Mouse (Mus musculus): Measurements from ENCODE around the gene Hmces. TPM values are rescaled to one million over a fixed set of nuclear protein-coding genes. Genes with fewer than 3 reads are reported as not detected.

Gene Hmces
- polyA plus RNA-seq, 1 experiment from 2014 or later, result 54.7 TPM

GRCm38 (mm10) chr6:87898028-87898427, 15.7 kb upstream of the Hmces start:
- no peaks in the 10 kb centered on the region for H3K4me1 ChIP-seq (replicated peaks; ENCODE audit: control insufficient read depth, insufficient read depth, low read length)
- no peak overlapping the region for H3K27ac ChIP-seq (ENCODE audit: low read length)
- H3K9ac ChIP-seq (ENCODE audit: low read length), result no peak overlapping the region
- ATAC-seq (ENCODE audit: low read depth), result no peak
- no peaks in the 10 kb centered on the region for H3K9me3 ChIP-seq (ENCODE audit: control insufficient read depth, low read length)
- H3K27me3 ChIP-seq (ENCODE audit: control insufficient read depth, insufficient read depth, low read depth, low read length), result no peaks in the 10 kb centered on the region
- no peak overlapping the region for H3K4me3 ChIP-seq (ENCODE audit: low read length)
- WGBS, result 95% methylated on average over 10 of the region's 10 CpGs
- H3K4me2 ChIP-seq (ENCODE audit: low read depth, low read length), result no peak overlapping the region
- peaks cover 73% of the 10 kb centered on the region for H3K36me3 ChIP-seq (ENCODE audit: control insufficient read depth, insufficient read depth, low read length)

- H3K27me3 ChIP-seq (ENCODE audit: control insufficient read depth, insufficient read depth, low read depth, low read length), result no peaks in the 10 kb centered on the region
- peaks cover 81% of the 10 kb centered on the region for H3K36me3 ChIP-seq (ENCODE audit: control insufficient read depth, insufficient read depth, low read length)
- no peaks in the 10 kb centered on the region for H3K4me1 ChIP-seq (replicated peaks; ENCODE audit: control insufficient read depth, insufficient read depth, low read length)
- 52% methylated on average over 5 of the region's 5 CpGs for WGBS
- no peak overlapping the region for H3K9ac ChIP-seq (ENCODE audit: low read length)
- no peak overlapping the region for H3K4me3 ChIP-seq (ENCODE audit: low read length)
- no peak for ATAC-seq (ENCODE audit: low read depth)
- no peak overlapping the region for H3K27ac ChIP-seq (ENCODE audit: low read length)
- H3K9me3 ChIP-seq (ENCODE audit: control insufficient read depth, low read length), result no peaks in the 10 kb centered on the region
- H3K4me2 ChIP-seq (ENCODE audit: low read depth, low read length), result no peak overlapping the region
These were observed 7.1 kb upstream of the Hmces start for GRCm38 (mm10) chr6:87906632-87907031.

GRCm38 (mm10) chr6:87909181-87909580, 4.6 kb upstream of the Hmces start:
- ATAC-seq (ENCODE audit: low read depth), result no peak
- no peak overlapping the region for H3K27ac ChIP-seq (ENCODE audit: low read length)
- H3K9me3 ChIP-seq (ENCODE audit: control insufficient read depth, low read length), result no peaks in the 10 kb centered on the region
- H3K36me3 ChIP-seq (ENCODE audit: control insufficient read depth, insufficient read depth, low read length), result peaks cover 68% of the 10 kb centered on the region
- WGBS, result 87% methylated on average over 6 of the region's 6 CpGs
- H3K4me2 ChIP-seq (ENCODE audit: low read depth, low read length), result no peak overlapping the region
- no peaks in the 10 kb centered on the region for H3K27me3 ChIP-seq (ENCODE audit: control insufficient read depth, insufficient read depth, low read depth, low read length)
- H3K4me3 ChIP-seq (ENCODE audit: low read length), result no peak overlapping the region
- no peak overlapping the region for H3K9ac ChIP-seq (ENCODE audit: low read length)
- H3K4me1 ChIP-seq (replicated peaks; ENCODE audit: control insufficient read depth, insufficient read depth, low read length), result no peaks in the 10 kb centered on the region

GRCm38 (mm10) chr6:87911559-87911958, 2.2 kb upstream of the Hmces start:
- ATAC-seq (ENCODE audit: low read depth), result no peak
- Histone ChIP-seq H3K27ac (ENCODE audit: low read length) (no peak overlapping the region), H3K4me1 (replicated peaks; ENCODE audit: control insufficient read depth, insufficient read depth, low read length) (peaks cover 11% of the 10 kb centered on the region), H3K4me3 (ENCODE audit: low read length) (no peak overlapping the region), H3K4me2 (ENCODE audit: low read depth, low read length) (no peak overlapping the region), H3K9me3 (ENCODE audit: control insufficient read depth, low read length) (no peaks in the 10 kb centered on the region), H3K9ac (ENCODE audit: low read length) (no peak overlapping the region), H3K36me3 (ENCODE audit: control insufficient read depth, insufficient read depth, low read length) (peaks cover 47% of the 10 kb centered on the region), H3K27me3 (ENCODE audit: control insufficient read depth, insufficient read depth, low read depth, low read length) (no peaks in the 10 kb centered on the region)
- WGBS, result 83% methylated on average over 6 of the region's 6 CpGs

- peak; percentile 77 for ATAC-seq (ENCODE audit: low read depth)
- Histone ChIP-seq H3K9ac (ENCODE audit: low read length) (peak overlapping the region; percentile 87), H3K36me3 (ENCODE audit: control insufficient read depth, insufficient read depth, low read length) (peaks cover 23% of the 10 kb centered on the region), H3K9me3 (ENCODE audit: control insufficient read depth, low read length) (no peaks in the 10 kb centered on the region), H3K4me1 (replicated peaks; ENCODE audit: control insufficient read depth, insufficient read depth, low read length) (peaks cover 11% of the 10 kb centered on the region), H3K4me3 (ENCODE audit: low read length) (peak overlapping the region; percentile 93), H3K27ac (ENCODE audit: low read length) (peak overlapping the region; percentile 93), H3K27me3 (ENCODE audit: control insufficient read depth, insufficient read depth, low read depth, low read length) (no peaks in the 10 kb centered on the region), H3K4me2 (ENCODE audit: low read depth, low read length) (peak overlapping the region; percentile 83)
- WGBS, result 3% methylated on average over 34 of the region's 35 CpGs
These were observed 779 bp downstream of the Hmces start for GRCm38 (mm10) chr6:87914326-87915102.

GRCm38 (mm10) chr6:87915939-87916338, 2.2 kb downstream of the Hmces start:
- Histone ChIP-seq H3K4me2 (ENCODE audit: low read depth, low read length) (no peak overlapping the region), H3K4me1 (replicated peaks; ENCODE audit: control insufficient read depth, insufficient read depth, low read length) (peaks cover 11% of the 10 kb centered on the region), H3K4me3 (ENCODE audit: low read length) (no peak overlapping the region), H3K27me3 (ENCODE audit: control insufficient read depth, insufficient read depth, low read depth, low read length) (no peaks in the 10 kb centered on the region), H3K9me3 (ENCODE audit: control insufficient read depth, low read length) (no peaks in the 10 kb centered on the region), H3K27ac (ENCODE audit: low read length) (no peak overlapping the region), H3K36me3 (ENCODE audit: control insufficient read depth, insufficient read depth, low read length) (peaks cover 20% of the 10 kb centered on the region), H3K9ac (ENCODE audit: low read length) (no peak overlapping the region)
- ATAC-seq (ENCODE audit: low read depth), result no peak
- WGBS, result 62% methylated on average over 5 of the region's 5 CpGs

- H3K27ac ChIP-seq (ENCODE audit: low read length), result no peak overlapping the region
- 89% methylated on average over 4 of the region's 4 CpGs for WGBS
- no peak for ATAC-seq (ENCODE audit: low read depth)
- no peak overlapping the region for H3K4me2 ChIP-seq (ENCODE audit: low read depth, low read length)
- no peaks in the 10 kb centered on the region for H3K9me3 ChIP-seq (ENCODE audit: control insufficient read depth, low read length)
- H3K4me3 ChIP-seq (ENCODE audit: low read length), result no peak overlapping the region
- H3K4me1 ChIP-seq (replicated peaks; ENCODE audit: control insufficient read depth, insufficient read depth, low read length), result peaks cover 2% of the 10 kb centered on the region; the same call in 1 of the 2 replicates
- peaks cover 29% of the 10 kb centered on the region for H3K36me3 ChIP-seq (ENCODE audit: control insufficient read depth, insufficient read depth, low read length)
- no peak overlapping the region for H3K9ac ChIP-seq (ENCODE audit: low read length)
- H3K27me3 ChIP-seq (ENCODE audit: control insufficient read depth, insufficient read depth, low read depth, low read length), result no peaks in the 10 kb centered on the region
These were observed 7.5 kb downstream of the Hmces start for GRCm38 (mm10) chr6:87921201-87921600.

- Histone ChIP-seq H3K27ac (ENCODE audit: low read length) (no peak overlapping the region), H3K36me3 (ENCODE audit: control insufficient read depth, insufficient read depth, low read length) (peaks cover 32% of the 10 kb centered on the region), H3K4me2 (ENCODE audit: low read depth, low read length) (no peak overlapping the region), H3K4me3 (ENCODE audit: low read length) (no peak overlapping the region), H3K27me3 (ENCODE audit: control insufficient read depth, insufficient read depth, low read depth, low read length) (no peaks in the 10 kb centered on the region), H3K4me1 (replicated peaks; ENCODE audit: control insufficient read depth, insufficient read depth, low read length) (no peaks in the 10 kb centered on the region), H3K9ac (ENCODE audit: low read length) (no peak overlapping the region), H3K9me3 (ENCODE audit: control insufficient read depth, low read length) (no peaks in the 10 kb centered on the region)
- no peak for ATAC-seq (ENCODE audit: low read depth)
- WGBS, result 88% methylated on average over 1 of the region's 1 CpGs
These were observed 9.9 kb downstream of the Hmces start for GRCm38 (mm10) chr6:87923624-87924023.

- H3K36me3 ChIP-seq (ENCODE audit: control insufficient read depth, insufficient read depth, low read length), result peaks cover 32% of the 10 kb centered on the region
- WGBS, result 82% methylated on average over 5 of the region's 5 CpGs
- H3K9me3 ChIP-seq (ENCODE audit: control insufficient read depth, low read length), result no peaks in the 10 kb centered on the region
These were observed 21.3 kb downstream of the Hmces start for GRCm38 (mm10) chr6:87935037-87935436.

More at GRCm38 (mm10) chr6:87935037-87935436, 21.3 kb downstream of the Hmces start:
- H3K4me1 ChIP-seq (replicated peaks; ENCODE audit: control insufficient read depth, insufficient read depth, low read length), result no peaks in the 10 kb centered on the region; the same call in 1 of the 2 replicates
- H3K4me3 ChIP-seq (ENCODE audit: low read length), result no peak overlapping the region
- H3K9ac ChIP-seq (ENCODE audit: low read length), result no peak overlapping the region
- H3K27ac ChIP-seq (ENCODE audit: low read length), result no peak overlapping the region
- no peaks in the 10 kb centered on the region for H3K27me3 ChIP-seq (ENCODE audit: control insufficient read depth, insufficient read depth, low read depth, low read length)
- H3K4me2 ChIP-seq (ENCODE audit: low read depth, low read length), result no peak overlapping the region
- no peak for ATAC-seq (ENCODE audit: low read depth)

Data from lung, embryonic 16.5 days (tissue).